Mouse (Mus musculus): ENCODE results near the gene Steap2. TPM values are rescaled to one million over a fixed set of nuclear protein-coding genes. Genes with fewer than 3 reads are reported as not detected.

Steap2 gene
- 5.7 TPM for polyA plus RNA-seq (2014; fragmentation: Illumina TruSeq; extraction: RNeasy Lipid Tissue Mini Kit (QIAGEN cat#74804); ENCODE audit: low read depth, low replicate concordance)

GRCm38 (mm10) chr5:5693956-5694653, at the start of gene Steap2:
TSS of gene Steap2 (minus strand) at chr5:5694578.

GRCm38 (mm10) chr5:5663655-5664370, 30.6 kb downstream of the Steap2 start, which contains the start of gene Cfap69:
TSS of gene Cfap69 (minus strand) at chr5:5664239.

Other genes starting within 250 kb of the Steap2 start
- gene 1700015F17Rik, start 215.4 kb downstream of the Steap2 start, polyA plus RNA-seq (2014; fragmentation: Illumina TruSeq; extraction: RNeasy Lipid Tissue Mini Kit (QIAGEN cat#74804); ENCODE audit: low read depth, low replicate concordance) = 4.3 TPM
- 23.5 TPM for gene Cldn12, start 179.6 kb downstream of the Steap2 start, polyA plus RNA-seq (2014; fragmentation: Illumina TruSeq; extraction: RNeasy Lipid Tissue Mini Kit (QIAGEN cat#74804); ENCODE audit: low read depth, low replicate concordance)
- gene Gtpbp10, start 135.0 kb downstream of the Steap2 start, polyA plus RNA-seq (2014; fragmentation: Illumina TruSeq; extraction: RNeasy Lipid Tissue Mini Kit (QIAGEN cat#74804); ENCODE audit: low read depth, low replicate concordance) = 13.0 TPM
- gene Gm8773, start 120.8 kb downstream of the Steap2 start, polyA plus RNA-seq (2014; fragmentation: Illumina TruSeq; extraction: RNeasy Lipid Tissue Mini Kit (QIAGEN cat#74804); ENCODE audit: low read depth, low replicate concordance) = not detected
- gene Cfap69, start 30.3 kb downstream of the Steap2 start, polyA plus RNA-seq (2014; fragmentation: Illumina TruSeq; extraction: RNeasy Lipid Tissue Mini Kit (QIAGEN cat#74804); ENCODE audit: low read depth, low replicate concordance) = 7.9 TPM
- gene Steap1, start 54.7 kb upstream of the Steap2 start, polyA plus RNA-seq (2014; fragmentation: Illumina TruSeq; extraction: RNeasy Lipid Tissue Mini Kit (QIAGEN cat#74804); ENCODE audit: low read depth, low replicate concordance) = 1.7 TPM

Measured in adipose tissue, adult 10 weeks (tissue).